Mouse (Mus musculus): Measurements from ENCODE around the gene Islr. TPM values are rescaled to one million over a fixed set of nuclear protein-coding genes. Genes with fewer than 3 reads are reported as not detected.

Gene Islr
- total RNA-seq, 2 experiments from 2014 or later: 31.4 to 33.0 TPM

GRCm38 (mm10) chr9:58125811-58126210, 78.3 kb downstream of the Islr start:
- no peak for DNase-seq (ENCODE audit: low spot score)
- intact Hi-C loops (cut with DNase I): no loop called here

GRCm38 (mm10) chr9:58125085-58125484, 79.0 kb downstream of the Islr start:
- DNase-seq (ENCODE audit: low spot score): no peak
- intact Hi-C loops (cut with DNase I): no loop called here

- intact Hi-C loops (cut with DNase I): no loop called here
- DNase-seq (ENCODE audit: low spot score): no peak
Observed at GRCm38 (mm10) chr9:58118671-58119070, 85.4 kb downstream of the Islr start, which contains the start of gene Ccdc33. TSS of gene Ccdc33 (minus strand) at chr9:58118823.

GRCm38 (mm10) chr9:58116024-58116651, 88.0 kb downstream of the Islr start:
- intact Hi-C loops (cut with DNase I): no loop called here
- no peak for DNase-seq (ENCODE audit: low spot score)

DNA sequence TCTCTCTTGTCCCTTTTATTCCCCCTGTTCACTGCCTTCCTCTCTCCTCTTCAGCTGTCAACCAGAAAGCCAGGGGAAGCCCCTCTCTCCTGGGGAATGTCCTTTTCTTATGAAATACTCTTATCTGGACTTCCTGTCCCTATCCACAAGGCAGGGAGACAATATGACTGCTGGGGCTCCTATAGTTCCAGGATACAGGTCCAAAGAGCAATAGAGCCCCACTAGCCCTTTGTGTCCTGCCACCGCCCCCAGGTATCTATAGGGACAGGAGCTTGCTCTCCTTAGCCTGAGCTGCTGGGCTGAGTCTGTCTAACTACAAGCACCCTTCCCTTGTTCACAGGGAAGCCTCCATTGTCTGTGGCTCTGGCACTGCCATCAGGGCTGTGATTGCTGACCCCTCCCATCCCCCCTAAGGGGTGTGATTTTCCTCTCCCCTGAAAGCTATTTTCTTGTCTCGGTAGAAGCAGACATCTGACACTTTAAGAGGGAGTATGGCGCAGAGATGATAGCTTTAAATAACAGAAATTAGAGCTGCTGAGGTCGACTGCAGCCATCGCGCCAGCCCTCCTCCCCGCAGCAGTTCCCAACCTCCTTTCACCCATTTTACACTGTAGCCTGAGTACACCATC, 88.7 kb downstream of the Islr start:
- intact Hi-C loops (cut with DNase I): no loop called here
- DNase-seq (ENCODE audit: low spot score): no peak

DNA sequence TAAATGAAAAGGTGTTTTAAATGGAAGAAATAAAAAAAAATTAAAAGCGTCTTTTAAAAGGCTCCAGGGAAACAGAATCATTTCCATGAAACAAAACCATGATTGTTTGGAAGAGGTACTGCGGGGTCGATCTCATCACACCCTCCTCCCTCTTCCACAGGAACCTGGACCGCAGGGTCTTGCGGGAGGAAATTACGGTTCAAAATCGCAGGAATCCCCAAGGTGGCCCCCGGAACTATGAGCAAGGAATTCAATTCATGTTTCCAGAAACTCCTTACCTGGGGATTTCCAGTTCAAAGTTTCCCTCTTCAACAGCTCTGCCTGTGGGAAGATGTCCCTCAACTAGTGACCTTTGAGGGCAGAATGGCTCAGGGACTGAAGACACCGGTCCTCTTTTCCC, 90.1 kb downstream of the Islr start:
- intact Hi-C loops (cut with DNase I): no loop called here

DNA sequence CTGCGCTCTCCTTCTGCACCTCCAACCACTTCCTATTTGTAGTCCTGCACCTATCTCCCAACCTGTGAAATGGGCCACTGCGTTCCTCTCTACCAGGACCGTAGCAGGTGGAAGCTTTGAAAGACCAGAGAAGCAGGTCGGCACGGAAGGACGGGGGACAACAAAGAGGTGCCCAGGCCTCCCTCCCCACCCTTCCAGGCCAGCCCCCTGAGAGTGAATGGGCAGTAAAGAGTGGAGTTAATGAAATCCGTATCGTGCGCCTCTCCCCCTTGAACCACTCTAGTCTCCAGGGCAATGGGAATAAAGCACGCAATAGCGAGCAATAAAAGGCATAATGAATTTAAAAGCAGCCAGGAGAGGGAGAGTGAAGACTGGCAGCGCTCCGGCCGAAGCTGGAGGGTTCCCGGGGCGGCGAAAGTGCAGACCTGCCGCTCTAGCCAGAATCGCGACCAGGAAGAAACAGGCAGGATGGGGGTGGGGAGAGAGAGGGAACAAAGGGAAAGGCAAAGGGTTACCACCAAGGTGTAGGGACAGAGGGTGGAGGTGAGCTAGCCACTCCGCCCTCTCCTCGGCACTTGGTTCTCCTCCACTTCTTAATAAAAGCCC, 90.7 kb downstream of the Islr start:
- no peak for DNase-seq (ENCODE audit: low spot score)
- intact Hi-C loops (cut with DNase I): no loop called here

More for the DNA sequence above, 90.1 kb downstream of the Islr start:
- DNase-seq (ENCODE audit: low spot score): no peak

DNA sequence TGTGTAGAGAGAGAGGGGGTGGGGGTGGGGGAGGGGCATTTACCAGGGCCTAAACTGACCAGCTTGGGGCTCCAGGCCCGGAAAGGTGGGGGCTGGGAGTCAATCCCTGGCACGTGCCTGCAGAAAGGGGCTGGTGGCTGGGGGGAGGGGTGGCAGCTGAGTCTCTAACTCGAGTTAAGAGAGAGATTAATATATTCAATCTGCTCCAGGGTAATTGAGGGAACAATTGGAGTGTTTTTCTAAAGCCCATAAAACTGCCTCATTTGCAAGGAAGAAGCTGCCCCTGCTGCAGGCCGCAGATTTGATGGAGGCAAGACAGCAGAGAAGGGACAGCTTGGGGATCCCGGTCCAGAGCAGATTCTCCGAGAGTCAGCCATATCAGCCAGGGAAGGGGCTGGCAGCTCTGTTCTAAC, 91.2 kb downstream of the Islr start:
- intact Hi-C loops (cut with DNase I): no loop called here
- DNase-seq (ENCODE audit: low spot score): no peak

GRCm38 (mm10) chr9:58112321-58112751, 91.8 kb downstream of the Islr start:
- no peak for DNase-seq (ENCODE audit: low spot score)
- intact Hi-C loops (cut with DNase I): no loop called here

GRCm38 (mm10) chr9:58111431-58111830, 92.7 kb downstream of the Islr start:
- DNase-seq (ENCODE audit: low spot score): no peak
- intact Hi-C loops (cut with DNase I): no loop called here

DNA sequence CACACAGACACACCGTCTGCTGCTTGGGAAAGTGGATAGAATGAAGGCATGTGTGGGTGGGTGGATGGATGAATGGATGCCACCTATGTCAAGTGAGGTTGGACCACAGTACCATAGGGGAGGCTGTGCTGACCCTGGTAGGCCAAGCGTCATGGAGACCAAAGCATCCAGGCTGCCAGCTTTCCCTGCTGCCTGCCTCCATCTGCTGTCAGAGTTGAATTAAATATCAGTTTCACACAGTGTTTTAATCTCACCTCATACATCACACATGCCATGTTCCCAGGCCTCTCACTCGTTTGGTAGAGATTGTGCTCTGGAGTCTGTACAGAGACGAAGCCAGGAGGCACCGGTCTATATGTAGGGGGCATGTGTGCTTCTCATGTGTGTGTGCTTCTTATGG, 93.3 kb downstream of the Islr start:
- intact Hi-C loops (cut with DNase I): no loop called here
- no peak for DNase-seq (ENCODE audit: low spot score)

DNA sequence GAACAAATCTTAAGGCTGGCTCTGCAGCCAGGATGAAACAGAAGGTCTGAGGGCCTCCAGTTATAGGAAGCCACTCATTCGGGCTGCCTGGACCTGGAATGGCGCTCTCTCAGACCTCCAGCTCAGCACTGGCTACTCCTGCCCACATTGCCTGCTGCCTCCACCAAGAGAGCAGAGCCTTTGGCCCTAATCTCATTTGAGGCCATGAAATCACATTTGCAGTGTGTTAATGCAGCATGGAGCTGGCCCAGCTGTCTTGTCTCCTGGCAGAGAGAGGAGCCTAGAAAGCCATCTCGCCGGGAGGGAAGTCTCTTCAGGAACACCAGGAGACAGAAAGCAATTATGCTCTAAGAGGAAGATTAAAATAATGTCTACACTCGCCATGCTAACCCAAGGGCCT, 96.6 kb downstream of the Islr start:
- DNase-seq (ENCODE audit: low spot score): no peak
- intact Hi-C loops (cut with DNase I): no loop called here

Small RNAs within 50 kb of the gene (microRNA-seq; reads per million reads assigned to microRNA genes)
- gene Mir6385: not detected

Other genes starting within 250 kb of the Islr start
- not detected for gene Cyp11a1, start 197.9 kb downstream of the Islr start, total RNA-seq (2021)
- 1 to 10 TPM in 1 of 2 experiments, under 1 TPM in 1; 0.23 to 1.0 TPM for gene Stra6, start 140.5 kb downstream of the Islr start, total RNA-seq (2021)
- gene Ccdc33, start 85.5 kb downstream of the Islr start, total RNA-seq (2021): not detected
- 1 to 10 TPM; 1.0 to 1.2 TPM for gene Islr2, start within 50 bp of the Islr start, total RNA-seq (2021)
- 10 to 100 TPM in 1 of 2 experiments, 1 to 10 TPM in 1; 10.0 to 12.6 TPM for gene Pml, start 45.5 kb upstream of the Islr start, total RNA-seq (2021)
- 10 to 100 TPM; 10.3 to 13.5 TPM for gene Stoml1, start 48.9 kb upstream of the Islr start, total RNA-seq (2021)
- 10 to 100 TPM; 36.6 to 36.7 TPM for gene Loxl1, start 108.9 kb upstream of the Islr start, total RNA-seq (2021)
- not detected for gene Tbc1d21, start 166.1 kb upstream of the Islr start, total RNA-seq (2021)